Mouse (Mus musculus) CD4-positive, CD25-positive, alpha-beta regulatory T cell, adult 2 months (primary cell): ENCODE results near the gene Gm45837.
A peak's percentile ranks its signal among the peaks of the same experiment; 100 is the strongest.

Experiments used
- DNase-seq: peaks from one replicate; pipeline ENCODE4 v3.0.0-alpha.2; 2012; ENCODE audit warnings: low read depth, low spot score

Gene Gm45837

GRCm38 (mm10) chr7:101437876-101438275 is 27.2 kb downstream of the Gm45837 start:
- DNase-seq: peak; percentile 44

GRCm38 (mm10) chr7:101443093-101443492 is 32.4 kb downstream of the Gm45837 start:
- no peak for DNase-seq

GRCm38 (mm10) chr7:101444211-101444610 is 33.5 kb downstream of the Gm45837 start:
- DNase-seq: no peak

GRCm38 (mm10) chr7:101449855-101450254 is 39.2 kb downstream of the Gm45837 start:
- no peak for DNase-seq

- DNase-seq: peak; percentile 92
Observed at GRCm38 (mm10) chr7:101450422-101451401, 40.0 kb downstream of the Gm45837 start.

GRCm38 (mm10) chr7:101452669-101453068 is 42.0 kb downstream of the Gm45837 start:
- no peak for DNase-seq

- no peak for DNase-seq
Observed at GRCm38 (mm10) chr7:101453296-101453695, 42.6 kb downstream of the Gm45837 start.

- no peak for DNase-seq
Observed at GRCm38 (mm10) chr7:101453725-101454124, 43.0 kb downstream of the Gm45837 start.

- DNase-seq: peak; percentile 31
Observed at GRCm38 (mm10) chr7:101454479-101454878, 43.8 kb downstream of the Gm45837 start.

GRCm38 (mm10) chr7:101455141-101455540 is 44.5 kb downstream of the Gm45837 start:
- DNase-seq: no peak

- no peak for DNase-seq
Observed at GRCm38 (mm10) chr7:101456318-101456717, 45.6 kb downstream of the Gm45837 start.

GRCm38 (mm10) chr7:101456789-101457188 is 46.1 kb downstream of the Gm45837 start:
- DNase-seq: no peak

GRCm38 (mm10) chr7:101457283-101457682 is 46.6 kb downstream of the Gm45837 start:
- no peak for DNase-seq

- peak; percentile 60 for DNase-seq
Observed at GRCm38 (mm10) chr7:101457801-101458200, 47.1 kb downstream of the Gm45837 start.

GRCm38 (mm10) chr7:101458278-101458781 is 47.6 kb downstream of the Gm45837 start:
- DNase-seq: no peak

- DNase-seq: no peak
Observed at GRCm38 (mm10) chr7:101459305-101459813, 48.7 kb downstream of the Gm45837 start.

- no peak for DNase-seq
Observed at GRCm38 (mm10) chr7:101459923-101460607, 49.4 kb downstream of the Gm45837 start.

- DNase-seq: no peak
Observed at GRCm38 (mm10) chr7:101460608-101460957, 49.9 kb downstream of the Gm45837 start.

GRCm38 (mm10) chr7:101461571-101461970 is 50.9 kb downstream of the Gm45837 start:
- DNase-seq: no peak

GRCm38 (mm10) chr7:101462327-101463068 is 51.8 kb downstream of the Gm45837 start:
- no peak for DNase-seq

- DNase-seq: no peak
Observed at GRCm38 (mm10) chr7:101463665-101464271, 53.1 kb downstream of the Gm45837 start.
